Mouse (Mus musculus) midbrain, embryonic 13.5 days (tissue): ENCODE data around the gene March5. TPM values are rescaled to one million over a fixed set of nuclear protein-coding genes. Genes with fewer than 3 reads are reported as not detected.
"Not testable (repeated sequence)": the region's sequence is repeated elsewhere in the genome, so short reads cannot be mapped to it uniquely, and the experiment has no call there.

Source experiments
- ATAC-seq: fragments of 200-750 bp; cut with Nextera tagmentation; 2 replicates; pipeline ENCODE4 v1.8.0; 2017; ENCODE audit warnings: mild to moderate bottlenecking, moderate TSS enrichment, moderate library complexity
- H3K27ac ChIP-seq: fragments of 300-500 bp; sonication (generic); 2 replicates; pipeline ENCODE4 v1.5.1; 2015; ENCODE audit warnings: inconsistent platforms, mild to moderate bottlenecking, moderate library complexity
- H3K27me3 ChIP-seq: fragments of 300-500 bp; sonication (generic); 2 replicates; pipeline ENCODE4 v1.6.1; 2015; ENCODE audit warnings: mild to moderate bottlenecking, inconsistent platforms
- H3K36me3 ChIP-seq: fragments of 300-500 bp; sonication (generic); 2 replicates; pipeline ENCODE4 v1.6.1; 2015; ENCODE audit warnings: mild to moderate bottlenecking, inconsistent platforms
- H3K4me1 ChIP-seq: fragments of 300-500 bp; sonication (generic); replicated peaks from 2 replicates; pipeline ENCODE4 v1.6.1; 2015; ENCODE audit warnings: inconsistent platforms
- H3K4me2 ChIP-seq: fragments of 300-500 bp; sonication (generic); replicated peaks from 2 replicates; pipeline ENCODE4 v1.6.1; 2015; ENCODE audit warnings: moderate library complexity, mild to moderate bottlenecking, inconsistent platforms
- H3K4me3 ChIP-seq: fragments of 300-500 bp; sonication (generic); replicated peaks from 2 replicates; pipeline ENCODE4 v1.5.1; 2015; ENCODE audit warnings: mild to moderate bottlenecking, inconsistent platforms
- H3K9ac ChIP-seq: fragments of 300-500 bp; sonication (generic); replicated peaks from 2 replicates; pipeline ENCODE4 v1.6.1; 2015; ENCODE audit warnings: mild to moderate bottlenecking, inconsistent platforms
- H3K9me3 ChIP-seq: fragments of 300-500 bp; sonication (generic); 2 replicates; pipeline ENCODE4 v1.6.1; 2016; ENCODE audit warnings: mild to moderate bottlenecking, inconsistent platforms
- WGBS: fragments of 180-500 bp; shearing (Covaris S2); methylation state at CpG from one replicate; pipeline ENCODE4 v1.1.7; 2015; 5-methylcytosine and 5-hydroxymethylcytosine counted together
- polyA plus RNA-seq: library from polyadenylated mRNA; unstranded; fragments of >200 nt; fragmentation: Nextera tagmentation; extraction: Ambion mirVana; gene quantifications from 2 replicates; pipeline ENCODE4 v1.2.1, GENCODE M21; 2015

The March5 gene
- polyA plus RNA-seq, 1 experiment from 2014 or later, result 126 TPM

DNA sequence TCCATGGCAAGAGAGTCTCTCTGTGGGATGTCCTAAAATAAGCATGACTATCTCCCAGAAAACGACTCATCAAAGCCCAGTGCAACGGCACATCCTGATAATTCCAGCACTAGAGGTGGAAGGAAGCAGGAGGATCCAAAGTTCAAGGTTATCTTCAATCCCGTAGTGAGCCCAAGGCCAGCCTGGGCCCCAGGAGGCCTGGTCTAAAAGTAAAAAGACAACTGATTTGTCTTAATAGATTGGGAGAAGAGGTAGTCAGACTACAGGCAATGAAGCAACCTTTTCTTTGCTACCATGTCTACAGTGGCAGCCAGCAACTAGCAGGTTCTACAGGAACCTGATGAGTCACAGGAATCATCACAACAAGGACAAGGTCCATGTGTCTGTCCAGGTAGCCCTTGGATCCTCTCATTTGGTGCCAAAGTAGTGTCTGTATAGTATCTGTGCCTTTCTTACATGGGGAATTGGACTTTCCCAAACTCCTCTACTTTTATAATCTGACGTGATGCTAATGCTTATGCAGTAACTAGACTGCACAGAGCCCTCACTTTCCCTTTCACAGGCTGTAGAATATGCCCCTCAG lies 18.9 kb upstream of the March5 start:
- H3K9me3 ChIP-seq, result no peaks in the 10 kb centered on the region
- H3K4me3 ChIP-seq, result no peak overlapping the region
- ATAC-seq, result no peak
- no peaks in the 10 kb centered on the region for H3K4me1 ChIP-seq
- 84% methylated on average over 4 of the region's 4 CpGs for WGBS
- H3K9ac ChIP-seq, result no peak overlapping the region
- H3K27me3 ChIP-seq, result no peaks in the 10 kb centered on the region
- no peak overlapping the region for H3K4me2 ChIP-seq
- no peaks in the 10 kb centered on the region for H3K36me3 ChIP-seq
- no peak overlapping the region for H3K27ac ChIP-seq

- Histone ChIP-seq H3K4me1 (no peaks in the 10 kb centered on the region), H3K27me3 (no peaks in the 10 kb centered on the region), H3K36me3 (no peaks in the 10 kb centered on the region), H3K4me2 (no peak overlapping the region), H3K9ac (no peak overlapping the region), H3K9me3 (no peaks in the 10 kb centered on the region), H3K27ac (no peak overlapping the region), H3K4me3 (no peak overlapping the region)
- 83% methylated on average over 5 of the region's 5 CpGs for WGBS
- no peak for ATAC-seq
Observed at GRCm38 (mm10) chr19:37192475-37193058, 14.8 kb upstream of the March5 start.

GRCm38 (mm10) chr19:37198165-37198880 lies 9.0 kb upstream of the March5 start:
- Histone ChIP-seq H3K9ac (no peak overlapping the region), H3K4me3 (no peak overlapping the region), H3K9me3 (no peaks in the 10 kb centered on the region), H3K27me3 (no peaks in the 10 kb centered on the region), H3K36me3 (no peaks in the 10 kb centered on the region), H3K4me1 (no peaks in the 10 kb centered on the region), H3K4me2 (no peak overlapping the region), H3K27ac (no peak overlapping the region)
- no peak for ATAC-seq
- 90% methylated on average over 1 of the region's 1 CpGs for WGBS

DNA sequence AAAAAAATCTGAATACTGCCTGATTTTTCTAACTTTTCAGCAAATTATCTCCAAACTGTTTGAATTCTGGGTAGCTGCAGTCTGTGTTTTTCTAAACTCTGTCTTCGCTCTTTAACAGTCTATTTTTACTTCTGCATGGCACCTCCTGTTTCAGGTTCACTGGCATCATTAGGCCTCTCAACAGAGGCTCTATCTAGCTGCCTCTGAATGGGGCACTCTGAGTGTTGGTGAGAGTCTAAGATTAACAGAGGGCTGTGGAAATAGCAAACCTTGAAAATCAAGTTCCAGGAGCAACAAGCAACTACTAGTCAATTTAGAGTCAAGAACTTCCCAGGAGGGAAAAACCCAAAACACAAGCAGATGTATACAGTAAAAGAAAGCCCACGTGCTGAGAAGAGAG lies 7.5 kb upstream of the March5 start:
- ATAC-seq, result no peak
- H3K4me1 ChIP-seq, result no peaks in the 10 kb centered on the region

DNA sequence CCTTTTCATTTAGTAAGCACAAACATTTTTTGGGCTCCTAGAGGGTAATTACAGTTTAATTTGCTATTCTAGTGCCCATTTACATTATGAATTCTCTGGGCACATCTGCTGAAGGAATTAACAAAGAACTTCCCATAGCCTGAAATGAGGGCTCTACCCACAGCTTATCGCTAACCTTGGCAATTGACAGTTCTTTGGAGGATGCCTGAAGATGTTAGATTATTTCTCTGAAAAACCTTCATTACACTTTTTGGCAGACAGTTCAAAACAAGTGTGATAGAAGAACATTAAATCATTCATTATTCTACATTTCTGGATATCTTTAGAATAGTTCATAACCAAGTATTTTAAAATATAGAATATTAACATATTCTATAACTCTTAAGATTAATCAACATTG lies 4.0 kb upstream of the March5 start:
- WGBS, result 92% methylated on average over 1 of the region's 1 CpGs
- no peak overlapping the region for H3K4me2 ChIP-seq
- H3K36me3 ChIP-seq, result no peaks in the 10 kb centered on the region
- no peak for ATAC-seq
- no peak overlapping the region for H3K9ac ChIP-seq
- H3K9me3 ChIP-seq, result no peaks in the 10 kb centered on the region
- H3K4me3 ChIP-seq, result no peak overlapping the region
- peaks cover 5% of the 10 kb centered on the region; the same call in 1 of the 2 replicates for H3K4me1 ChIP-seq
- H3K27me3 ChIP-seq, result 0 out of 2 replicates have a peak, but pooled peaks cover 4% of the 10 kb centered on the region
- H3K27ac ChIP-seq, result no peak overlapping the region

More for the DNA sequence above, 7.5 kb upstream of the March5 start:
- Histone ChIP-seq H3K36me3 (no peaks in the 10 kb centered on the region), H3K27ac (no peak overlapping the region), H3K9me3 (no peaks in the 10 kb centered on the region), H3K4me2 (no peak overlapping the region), H3K27me3 (no peaks in the 10 kb centered on the region), H3K9ac (no peak overlapping the region), H3K4me3 (no peak overlapping the region)
- WGBS, result 92% methylated on average over 2 of the region's 2 CpGs

DNA sequence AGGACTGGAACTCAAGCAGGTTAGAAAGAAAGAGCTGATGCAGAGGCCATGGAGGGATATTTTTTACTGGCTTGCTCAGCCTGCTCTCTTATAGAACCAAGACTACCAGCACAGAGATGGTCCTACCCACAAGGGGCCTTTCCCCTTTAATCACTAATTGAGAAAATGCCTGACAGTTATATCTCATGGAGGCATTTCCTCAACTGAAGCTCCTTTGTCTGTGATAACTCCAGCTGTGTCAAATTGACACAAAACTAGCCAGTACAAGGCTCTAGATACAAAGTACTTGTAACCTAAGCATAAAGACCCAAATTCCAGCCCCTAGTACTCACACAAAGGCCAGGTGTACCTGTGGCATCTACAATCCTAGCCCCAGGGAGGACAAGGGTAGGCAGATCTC lies 2.2 kb upstream of the March5 start:
- H3K27ac ChIP-seq, H3K9ac ChIP-seq, H3K36me3 ChIP-seq, H3K4me3 ChIP-seq, ATAC-seq, H3K4me2 ChIP-seq, H3K27me3 ChIP-seq, H3K9me3 ChIP-seq: not testable (repeated sequence)
- peaks cover 20% of the 10 kb centered on the region for H3K4me1 ChIP-seq

DNA sequence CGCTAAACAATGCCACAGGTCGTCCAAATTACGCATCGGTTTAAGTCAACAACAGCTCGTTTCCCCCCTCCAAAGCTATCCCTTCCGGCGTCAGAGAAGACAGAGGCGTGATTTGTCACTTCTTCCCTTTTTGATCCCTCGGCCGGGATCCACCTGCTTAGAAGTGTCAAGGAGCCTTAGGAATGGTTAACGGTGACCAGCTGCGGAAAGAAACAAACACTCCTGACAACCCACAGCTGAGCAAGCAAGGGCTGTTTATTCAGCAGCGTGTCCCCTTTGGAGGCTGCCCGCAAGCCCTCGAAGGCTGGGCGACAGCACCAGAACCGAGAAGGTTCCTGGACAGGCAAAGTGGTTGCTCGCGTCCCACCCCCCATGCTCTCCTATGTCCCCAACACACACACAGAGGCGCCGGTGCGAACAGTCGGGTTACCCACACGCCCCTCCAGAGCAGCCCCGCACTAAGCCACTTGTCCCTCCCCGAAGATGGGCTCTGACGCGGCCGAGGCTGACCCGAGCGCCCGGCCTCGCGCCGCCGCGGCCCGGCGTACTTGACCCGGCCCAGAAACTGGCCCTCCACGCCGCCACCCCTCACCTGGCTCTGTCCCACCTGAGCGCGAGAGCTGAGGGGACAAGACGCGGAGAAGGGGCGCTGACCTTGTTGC lies 571 bp upstream of the March5 start:
- H3K27ac ChIP-seq, result peak overlapping the region; percentile 87
- H3K9me3 ChIP-seq, result no peaks in the 10 kb centered on the region
- H3K4me1 ChIP-seq, result peaks cover 20% of the 10 kb centered on the region
- 0 out of 2 replicates have a peak, but pooled peaks cover 4% of the 10 kb centered on the region for H3K27me3 ChIP-seq
- peak; percentile 87 for ATAC-seq
- WGBS, result under 1% methylated on average over 47 of the region's 47 CpGs
- peak overlapping the region; percentile 100 for H3K4me3 ChIP-seq
- H3K4me2 ChIP-seq, result peak overlapping the region; percentile 88
- peaks cover 14% of the 10 kb centered on the region for H3K36me3 ChIP-seq
- peak overlapping the region; percentile 97 for H3K9ac ChIP-seq

DNA sequence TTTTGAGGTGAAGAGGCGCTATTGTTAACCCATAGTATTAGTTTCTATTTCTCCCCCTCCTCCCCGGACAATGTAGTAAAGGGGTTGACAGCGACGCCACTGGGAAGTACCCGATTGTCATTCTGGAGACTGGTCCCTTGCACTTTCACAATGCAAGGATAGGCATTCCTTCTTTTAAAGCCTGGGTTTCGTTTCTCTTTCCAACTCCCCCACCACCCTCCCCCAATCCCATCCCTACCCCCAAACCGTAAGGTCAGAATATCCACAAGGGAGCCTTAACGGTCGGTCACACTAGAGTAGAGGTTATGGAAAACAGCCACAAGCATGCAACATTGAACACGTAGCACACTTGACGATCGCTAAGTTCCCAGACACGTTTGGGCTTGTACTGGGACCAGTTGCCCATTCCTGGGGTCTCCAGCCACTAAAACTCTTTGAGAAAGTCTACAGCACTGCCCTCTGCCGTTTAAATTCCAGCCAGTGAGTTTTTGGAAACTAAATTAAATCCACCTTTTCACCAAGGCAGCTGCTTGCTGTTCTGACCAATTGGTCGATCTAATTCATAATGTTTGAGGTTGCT lies 923 bp downstream of the March5 start, which contains the start of gene Cpeb3:
TSS of gene Cpeb3 (minus strand) at position 426 of the 580 bp plus-strand sequence.
- H3K27ac ChIP-seq, result peak within 1 kb of the TSS; percentile 87
- no peaks in the 10 kb centered on the region for H3K9me3 ChIP-seq
- H3K4me1 ChIP-seq, result peaks cover 20% of the 10 kb centered on the region
- H3K36me3 ChIP-seq, result peaks cover 28% of the 10 kb centered on the region
- H3K27me3 ChIP-seq, result 0 out of 2 replicates have a peak, but pooled peaks cover 4% of the 10 kb centered on the region
- peak within 1 kb of the TSS; percentile 100 for H3K4me3 ChIP-seq
- peak within 1 kb of the TSS; percentile 97 for H3K9ac ChIP-seq
- peak within 1 kb of the TSS; percentile 88 for H3K4me2 ChIP-seq
- no peak for ATAC-seq
- WGBS, result under 1% methylated on average over 15 of the region's 15 CpGs

DNA sequence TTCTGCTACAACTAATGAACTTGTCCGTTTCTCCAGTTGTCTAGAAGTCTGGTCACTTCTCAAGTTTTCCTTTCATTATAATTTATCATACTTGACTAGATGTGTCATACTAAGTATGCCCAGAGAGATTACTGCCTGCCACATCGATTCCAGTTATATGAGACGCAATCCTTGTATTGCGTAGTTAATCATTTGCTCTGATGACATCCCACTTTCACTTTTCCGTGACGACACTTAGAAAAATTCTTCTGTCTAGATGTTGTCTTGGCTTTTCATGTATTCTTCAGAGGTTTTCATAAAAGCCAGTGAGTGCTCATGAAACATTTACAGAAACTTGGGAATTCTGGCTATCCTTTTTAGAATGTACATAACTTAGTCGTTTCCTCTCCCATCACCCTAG lies 1.6 kb downstream of the March5 start:
- H3K27me3 ChIP-seq, result 0 out of 2 replicates have a peak, but pooled peaks cover 4% of the 10 kb centered on the region
- H3K27ac ChIP-seq, result no peak overlapping the region
- H3K4me1 ChIP-seq, result peaks cover 20% of the 10 kb centered on the region
- H3K9me3 ChIP-seq, result no peaks in the 10 kb centered on the region
- peak overlapping the region; percentile 100 for H3K4me3 ChIP-seq
- ATAC-seq, result no peak
- WGBS, result 86% methylated on average over 7 of the region's 7 CpGs
- H3K4me2 ChIP-seq, result peak overlapping the region; percentile 88
- H3K9ac ChIP-seq, result peak overlapping the region; percentile 97
- H3K36me3 ChIP-seq, result peaks cover 32% of the 10 kb centered on the region

GRCm38 (mm10) chr19:37209467-37210128 lies 2.3 kb downstream of the March5 start:
- ATAC-seq, result no peak
- Histone ChIP-seq H3K27me3 (0 out of 2 replicates have a peak, but pooled peaks cover 4% of the 10 kb centered on the region), H3K9me3 (no peaks in the 10 kb centered on the region), H3K4me3 (peak overlapping the region; percentile 100; the same call in 1 of the 2 replicates), H3K36me3 (peaks cover 32% of the 10 kb centered on the region), H3K9ac (no peak overlapping the region), H3K4me1 (peaks cover 20% of the 10 kb centered on the region), H3K27ac (no peak overlapping the region), H3K4me2 (peak overlapping the region; percentile 88)
- WGBS, result 87% methylated on average over 8 of the region's 8 CpGs

GRCm38 (mm10) chr19:37210457-37210856 lies 3.1 kb downstream of the March5 start:
- no peaks in the 10 kb centered on the region for H3K9me3 ChIP-seq
- no peak for ATAC-seq
- H3K4me2 ChIP-seq, result no peak overlapping the region
- peaks cover 20% of the 10 kb centered on the region for H3K4me1 ChIP-seq
- no peak overlapping the region for H3K9ac ChIP-seq
- H3K36me3 ChIP-seq, result peaks cover 36% of the 10 kb centered on the region
- H3K27me3 ChIP-seq, result 0 out of 2 replicates have a peak, but pooled peaks cover 1% of the 10 kb centered on the region
- WGBS, result 97% methylated on average over 4 of the region's 4 CpGs
- no peak overlapping the region for H3K4me3 ChIP-seq
- H3K27ac ChIP-seq, result no peak overlapping the region
